Mouse (Mus musculus): ENCODE data around the gene Rbmxl1.

GRCm38 (mm10) chr8:78537795-78538194 lies 29.1 kb upstream of the Rbmxl1 start:
- TF ChIP-seq CTCF (IDR thresholded peaks at IDR 0.05; ENCODE audit: control insufficient read depth, insufficient read depth, insufficient replicate concordance, low read depth, low read length) (no peak), POLR2A (IDR thresholded peaks at IDR 0.05; ENCODE audit: control insufficient read depth, low read depth, low read length) (no peak)
